Mouse (Mus musculus): Measurements from ENCODE around the gene Arrdc5. TPM values are rescaled to one million over a fixed set of nuclear protein-coding genes. Genes with fewer than 3 reads are reported as not detected.

Arrdc5 gene
- not detected in 2 replicates for polyA plus RNA-seq (2012; rRNA removed)
- polyA plus RNA-seq (2014; fragmentation: Nextera tagmentation; extraction: Ambion mirVana): not detected in 2 replicates

DNA sequence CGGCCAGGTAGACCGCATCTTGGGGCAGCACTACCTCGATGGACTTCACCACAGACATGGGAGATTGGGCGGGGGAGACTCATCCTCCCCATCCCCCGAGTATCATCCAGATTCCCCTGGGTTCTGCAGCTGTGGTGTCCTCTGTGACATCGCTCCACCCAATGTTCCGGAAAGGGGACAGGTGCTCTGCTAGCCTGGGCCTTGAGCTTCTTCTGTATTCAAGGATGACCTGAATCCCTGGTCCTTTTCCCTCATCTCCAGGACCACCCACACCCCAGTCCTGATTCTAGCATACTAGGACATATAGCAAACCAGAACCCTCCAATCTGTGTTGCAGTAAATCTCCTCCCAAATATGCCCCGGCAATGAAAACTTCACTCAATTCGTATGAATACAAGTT, at the start of gene Arrdc5:
TSS of gene Arrdc5 (minus strand) at position 101 of the 400 bp plus-strand sequence.
- no peak within 1 kb of the TSS for H3K4me2 ChIP-seq (replicated peaks; ENCODE audit: low read depth, low read length, severe bottlenecking)
- ATAC-seq (ENCODE audit: low FRiP score, low read depth) (no peak), DNase-seq (ENCODE audit: low spot score) (no peak)
- H3K9ac ChIP-seq (ENCODE audit: low read depth, low read length, severe bottlenecking): no peak within 1 kb of the TSS
- H3K27me3 ChIP-seq (ENCODE audit: control insufficient read depth, insufficient read depth, low read length): no peaks in the 10 kb centered on the region
- no peak for TF ChIP-seq POLR2A (IDR thresholded peaks at IDR 0.05; ENCODE audit: borderline replicate concordance, extremely low read depth, insufficient read depth, insufficient read length)
- H3K36me3 ChIP-seq (ENCODE audit: control insufficient read depth, insufficient read depth, low read length): no peaks in the 10 kb centered on the region
- H3K4me1 ChIP-seq (ENCODE audit: control insufficient read depth, insufficient read depth, low read length): peaks cover 14% of the 10 kb centered on the region
- H3K9me3 ChIP-seq (ENCODE audit: control insufficient read depth, low read length): no peaks in the 10 kb centered on the region
- no peak within 1 kb of the TSS for H3K27ac ChIP-seq (replicated peaks; ENCODE audit: low read depth, low read length)
- WGBS: 91% methylated on average over 9 of the region's 9 CpGs
- H3K4me3 ChIP-seq (replicated peaks; ENCODE audit: low read length): no peak within 1 kb of the TSS

DNA sequence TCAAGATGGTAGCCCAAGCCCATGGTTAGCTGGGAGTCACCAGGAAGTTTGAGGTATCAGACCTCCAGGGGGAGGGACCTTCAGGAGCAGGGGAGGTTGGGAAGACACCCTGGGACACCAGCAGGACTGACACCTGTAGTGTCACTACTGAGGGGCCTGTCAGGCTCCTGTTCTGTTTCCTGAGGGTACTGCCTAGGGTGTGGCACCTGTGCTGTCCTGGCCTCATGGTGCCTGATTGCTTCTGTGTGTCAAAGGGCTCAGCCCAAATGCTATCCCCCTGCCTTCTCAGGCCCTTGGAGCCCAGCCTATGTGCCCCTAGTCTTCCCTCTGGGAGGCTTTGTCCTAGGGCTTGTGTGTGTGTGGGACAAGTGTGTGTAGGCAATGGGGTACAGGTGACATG, 48.5 kb upstream of the Arrdc5 start:
- Histone ChIP-seq H3K36me3 (ENCODE audit: control insufficient read depth, insufficient read depth, low read length) (peaks cover 31% of the 10 kb centered on the region), H3K27me3 (ENCODE audit: control insufficient read depth, insufficient read depth, low read length) (no peaks in the 10 kb centered on the region), H3K4me2 (replicated peaks; ENCODE audit: low read depth, low read length, severe bottlenecking) (no peak overlapping the region), H3K4me1 (ENCODE audit: control insufficient read depth, insufficient read depth, low read length) (no peaks in the 10 kb centered on the region), H3K4me3 (replicated peaks; ENCODE audit: low read length) (no peak overlapping the region), H3K27ac (replicated peaks; ENCODE audit: low read depth, low read length) (no peak overlapping the region), H3K9ac (ENCODE audit: low read depth, low read length, severe bottlenecking) (no peak overlapping the region), H3K9me3 (ENCODE audit: control insufficient read depth, low read length) (no peaks in the 10 kb centered on the region)
- no peak for TF ChIP-seq POLR2A (IDR thresholded peaks at IDR 0.05; ENCODE audit: borderline replicate concordance, extremely low read depth, insufficient read depth, insufficient read length)
- ATAC-seq (ENCODE audit: low FRiP score, low read depth) (no peak), DNase-seq (ENCODE audit: low spot score) (no peak)

DNA sequence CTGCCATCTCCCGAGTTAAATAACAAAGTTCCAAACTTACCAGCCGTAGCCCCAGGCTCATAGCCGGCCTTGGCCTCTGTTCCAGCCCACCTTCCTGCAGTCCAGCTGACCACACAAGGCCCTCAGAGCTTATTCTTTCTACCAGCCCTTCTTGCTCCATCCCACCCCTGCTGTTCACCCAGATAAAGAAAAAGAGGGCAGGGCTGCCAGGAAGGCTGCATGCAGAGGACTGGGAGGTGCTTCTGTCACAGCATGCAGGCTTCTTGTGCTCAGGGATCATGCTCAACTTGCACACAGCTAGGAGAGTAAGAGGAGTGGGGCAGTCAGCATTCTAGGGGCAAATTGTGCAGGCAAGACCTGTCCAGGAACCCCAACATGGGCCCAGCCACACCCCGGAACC, 48.0 kb upstream of the Arrdc5 start:
- Histone ChIP-seq H3K27me3 (ENCODE audit: control insufficient read depth, insufficient read depth, low read length) (no peaks in the 10 kb centered on the region), H3K4me2 (replicated peaks; ENCODE audit: low read depth, low read length, severe bottlenecking) (no peak overlapping the region), H3K9ac (ENCODE audit: low read depth, low read length, severe bottlenecking) (no peak overlapping the region), H3K4me1 (ENCODE audit: control insufficient read depth, insufficient read depth, low read length) (no peaks in the 10 kb centered on the region), H3K27ac (replicated peaks; ENCODE audit: low read depth, low read length) (no peak overlapping the region), H3K9me3 (ENCODE audit: control insufficient read depth, low read length) (no peaks in the 10 kb centered on the region), H3K4me3 (replicated peaks; ENCODE audit: low read length) (no peak overlapping the region), H3K36me3 (ENCODE audit: control insufficient read depth, insufficient read depth, low read length) (peaks cover 26% of the 10 kb centered on the region)
- no peak for TF ChIP-seq POLR2A (IDR thresholded peaks at IDR 0.05; ENCODE audit: borderline replicate concordance, extremely low read depth, insufficient read depth, insufficient read length)
- DNase-seq (ENCODE audit: low spot score) (no peak), ATAC-seq (ENCODE audit: low FRiP score, low read depth) (no peak)
- 79% methylated on average over 4 of the region's 4 CpGs for WGBS

DNA sequence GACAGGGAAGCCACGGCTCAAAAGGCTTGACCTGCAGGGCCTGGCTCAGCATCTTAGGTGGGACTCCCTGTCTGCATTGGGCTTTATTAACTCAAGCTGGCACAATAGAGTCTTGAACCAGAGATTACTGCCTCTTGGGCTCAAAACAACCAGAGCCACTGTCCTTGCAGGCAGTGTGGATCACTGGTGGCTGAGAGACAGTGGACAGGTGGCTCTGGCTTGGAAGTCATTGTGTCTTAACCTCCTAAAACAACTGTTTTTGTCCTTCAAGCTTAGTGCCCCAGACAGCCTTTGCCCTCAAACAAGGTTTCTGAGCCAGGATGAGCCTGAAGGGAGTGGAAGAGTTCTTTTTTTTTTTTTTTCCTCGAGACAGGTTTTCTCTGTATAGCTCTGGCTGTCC, 45.3 kb upstream of the Arrdc5 start:
- H3K36me3 ChIP-seq (ENCODE audit: control insufficient read depth, insufficient read depth, low read length): peaks cover 9% of the 10 kb centered on the region
- no peak overlapping the region for H3K4me3 ChIP-seq (replicated peaks; ENCODE audit: low read length)
- ATAC-seq (ENCODE audit: low FRiP score, low read depth): no peak
- whole genome bisulfite sequencing: 78% methylated on average over 2 of the region's 2 CpGs
- no peak for DNase-seq (ENCODE audit: low spot score)
- H3K27ac ChIP-seq (replicated peaks; ENCODE audit: low read depth, low read length): no peak overlapping the region
- H3K9me3 ChIP-seq (ENCODE audit: control insufficient read depth, low read length): no peaks in the 10 kb centered on the region
- no peak overlapping the region for H3K4me2 ChIP-seq (replicated peaks; ENCODE audit: low read depth, low read length, severe bottlenecking)
- H3K9ac ChIP-seq (ENCODE audit: low read depth, low read length, severe bottlenecking): no peak overlapping the region
- TF ChIP-seq POLR2A (IDR thresholded peaks at IDR 0.05; ENCODE audit: borderline replicate concordance, extremely low read depth, insufficient read depth, insufficient read length): no peak
- H3K27me3 ChIP-seq (ENCODE audit: control insufficient read depth, insufficient read depth, low read length): no peaks in the 10 kb centered on the region
- no peaks in the 10 kb centered on the region for H3K4me1 ChIP-seq (ENCODE audit: control insufficient read depth, insufficient read depth, low read length)

DNA sequence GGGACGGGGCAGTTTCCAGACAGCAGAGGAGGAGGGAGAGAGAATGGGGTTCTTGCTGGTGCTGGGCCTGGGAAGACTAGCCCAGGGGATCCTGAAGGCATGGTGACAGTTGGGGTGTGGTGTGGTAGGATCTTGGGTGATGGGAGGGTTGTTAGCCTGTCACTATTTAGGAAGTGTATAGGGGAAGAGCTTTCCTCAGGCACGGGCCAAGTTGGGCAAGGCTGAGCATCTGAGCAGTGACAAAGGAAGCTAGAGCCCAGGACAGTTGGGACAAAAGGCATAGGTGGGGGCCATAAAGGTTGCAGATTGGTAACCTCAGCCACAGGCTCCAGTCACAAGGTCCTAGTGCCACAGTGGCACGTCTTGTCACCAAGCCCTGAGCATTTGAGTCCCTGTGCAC, 43.4 kb upstream of the Arrdc5 start:
- no peak for ATAC-seq (ENCODE audit: low FRiP score, low read depth)
- no peaks in the 10 kb centered on the region for H3K27me3 ChIP-seq (ENCODE audit: control insufficient read depth, insufficient read depth, low read length)
- H3K9me3 ChIP-seq (ENCODE audit: control insufficient read depth, low read length): no peaks in the 10 kb centered on the region
- 77% methylated on average over 3 of the region's 3 CpGs for WGBS
- no peak overlapping the region for H3K9ac ChIP-seq (ENCODE audit: low read depth, low read length, severe bottlenecking)
- no peak overlapping the region for H3K27ac ChIP-seq (replicated peaks; ENCODE audit: low read depth, low read length)
- H3K36me3 ChIP-seq (ENCODE audit: control insufficient read depth, insufficient read depth, low read length): 0 out of 2 replicates have a peak, but pooled peaks cover 5% of the 10 kb centered on the region
- no peak overlapping the region for H3K4me3 ChIP-seq (replicated peaks; ENCODE audit: low read length)
- no peak for TF ChIP-seq POLR2A (IDR thresholded peaks at IDR 0.05; ENCODE audit: borderline replicate concordance, extremely low read depth, insufficient read depth, insufficient read length)
- H3K4me1 ChIP-seq (ENCODE audit: control insufficient read depth, insufficient read depth, low read length): no peaks in the 10 kb centered on the region
- H3K4me2 ChIP-seq (replicated peaks; ENCODE audit: low read depth, low read length, severe bottlenecking): no peak overlapping the region
- DNase-seq (ENCODE audit: low spot score): no peak

DNA sequence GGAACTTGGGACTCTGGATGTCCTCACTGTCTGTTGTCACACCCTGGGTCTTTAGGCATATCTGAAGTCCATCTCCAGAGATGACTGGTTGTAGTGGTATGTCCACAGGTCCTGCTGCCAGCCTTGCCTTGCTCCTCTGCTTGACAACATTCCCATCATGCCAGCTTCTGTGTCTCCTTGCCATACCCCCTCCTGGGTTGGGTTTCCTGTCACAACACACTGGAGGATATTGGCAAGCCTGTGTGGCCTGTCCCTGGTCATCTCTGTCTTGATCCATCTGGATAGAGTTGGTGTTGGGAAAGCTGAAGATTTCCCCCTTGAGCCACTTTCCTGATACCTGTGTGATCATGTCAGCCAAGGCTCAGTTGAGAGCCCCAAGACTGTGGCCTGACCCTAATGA, 40.6 kb upstream of the Arrdc5 start:
- no peak for TF ChIP-seq POLR2A (IDR thresholded peaks at IDR 0.05; ENCODE audit: borderline replicate concordance, extremely low read depth, insufficient read depth, insufficient read length)
- ATAC-seq (ENCODE audit: low FRiP score, low read depth): no peak
- no peak overlapping the region for H3K27ac ChIP-seq (replicated peaks; ENCODE audit: low read depth, low read length)

More for the DNA sequence above, 40.6 kb upstream of the Arrdc5 start:
- Histone ChIP-seq H3K9ac (ENCODE audit: low read depth, low read length, severe bottlenecking) (no peak overlapping the region), H3K9me3 (ENCODE audit: control insufficient read depth, low read length) (no peaks in the 10 kb centered on the region), H3K27me3 (ENCODE audit: control insufficient read depth, insufficient read depth, low read length) (no peaks in the 10 kb centered on the region), H3K4me1 (ENCODE audit: control insufficient read depth, insufficient read depth, low read length) (no peaks in the 10 kb centered on the region), H3K36me3 (ENCODE audit: control insufficient read depth, insufficient read depth, low read length) (0 out of 2 replicates have a peak, but pooled peaks cover 5% of the 10 kb centered on the region), H3K4me2 (replicated peaks; ENCODE audit: low read depth, low read length, severe bottlenecking) (no peak overlapping the region), H3K4me3 (replicated peaks; ENCODE audit: low read length) (no peak overlapping the region)
- DNase-seq (ENCODE audit: low spot score): no peak

Measured in limb, embryonic 14.5 days (tissue).